Mouse (Mus musculus): ENCODE results near the gene Gm7030.
"Not testable (repeated sequence)": the region's sequence is repeated elsewhere in the genome, so short reads cannot be mapped to it uniquely, and the experiment has no call there.

DNA sequence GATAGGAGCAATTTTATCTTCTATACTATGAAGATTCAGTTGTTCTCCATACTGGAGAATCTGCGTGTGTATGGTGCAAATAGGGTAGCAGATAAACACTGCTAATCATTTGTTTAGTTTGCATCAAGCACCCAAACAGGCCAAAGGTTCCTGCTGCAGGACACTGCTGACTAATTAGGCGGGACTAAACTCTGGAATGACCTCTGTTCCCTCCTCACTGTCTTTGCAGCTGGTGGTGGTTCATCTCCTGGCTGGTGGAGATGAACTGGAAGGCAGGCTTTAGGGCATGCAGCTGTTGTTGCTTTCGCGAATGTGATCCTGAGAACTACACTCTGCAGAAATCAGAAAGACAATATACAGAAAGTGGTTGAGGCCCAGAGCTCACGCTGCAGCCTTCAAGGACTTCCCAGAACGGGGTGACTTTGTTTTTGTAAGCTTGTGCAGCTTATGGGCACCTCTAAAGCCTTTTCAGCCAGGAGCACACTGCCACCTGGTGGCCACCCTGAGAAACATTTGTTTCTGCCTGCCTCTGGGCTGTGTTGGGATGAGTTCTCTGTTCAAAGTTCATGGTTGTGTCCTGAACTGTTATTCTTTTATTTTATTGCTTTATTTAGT lies 15.1 kb downstream of the Gm7030 start:
- TF ChIP-seq CTCF, POLR2A (IDR thresholded peaks at IDR 0.05; ENCODE audit: insufficient read depth, low read depth, low read length): not testable (repeated sequence)

All from olfactory bulb, adult 2 months (tissue).